Mouse (Mus musculus): Measurements from ENCODE around the gene Macrod2.

Macrod2 gene

DNA sequence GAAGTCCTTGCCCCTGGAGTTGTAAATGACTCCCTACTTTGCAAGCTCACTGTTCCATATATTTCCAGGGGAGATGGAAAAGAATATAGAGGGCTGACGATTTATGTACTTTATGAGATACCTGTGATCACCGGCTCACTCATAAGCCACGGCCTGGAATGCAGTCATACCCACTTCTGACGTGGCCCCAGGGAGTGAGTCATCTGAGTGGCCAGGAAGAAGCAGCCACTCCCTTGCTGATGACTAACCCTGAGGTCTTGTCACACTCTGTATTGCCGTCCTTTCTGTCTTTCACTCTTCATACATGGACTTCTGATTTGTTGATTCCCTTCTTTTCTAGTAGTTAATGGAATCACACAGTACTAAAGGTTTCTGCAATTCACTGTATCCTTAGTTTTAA lies 395.3 kb downstream of the Macrod2 start:
- DNase-seq (ENCODE audit: low read depth, low spot score), result no peak

DNA sequence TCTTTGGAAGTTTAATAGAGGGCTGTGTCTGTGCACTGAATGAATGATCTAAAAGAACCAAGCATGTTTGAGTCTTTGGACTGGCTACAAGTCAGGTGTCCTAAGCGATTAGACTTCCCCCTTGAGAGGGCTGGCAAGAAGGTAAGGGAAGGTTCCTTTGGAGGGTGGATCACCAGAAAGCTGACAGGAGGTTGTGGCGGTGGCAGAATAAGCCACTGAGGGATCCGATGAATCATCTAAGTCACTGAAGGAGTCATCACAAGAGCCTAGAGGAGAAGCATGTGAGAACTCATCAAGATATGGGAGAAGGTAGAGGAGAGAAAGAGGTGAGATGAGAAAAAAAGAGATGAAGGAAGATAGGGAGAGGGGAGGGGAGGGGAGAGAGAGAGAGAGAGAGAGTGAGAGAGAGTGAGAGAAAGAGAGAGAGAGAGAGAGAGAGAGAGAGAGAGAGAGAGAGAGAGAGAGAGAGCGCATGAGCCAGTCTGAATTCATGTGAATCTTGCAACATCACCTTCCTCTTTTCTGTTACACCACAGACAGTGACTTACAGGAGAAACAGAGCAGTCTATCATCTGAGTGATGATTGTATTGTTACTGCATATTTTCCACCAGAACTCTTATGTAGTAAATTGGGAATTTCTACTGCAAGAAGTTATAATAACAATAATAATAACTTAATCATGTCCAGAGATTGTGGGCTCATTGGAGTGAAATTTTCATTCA lies 398.9 kb downstream of the Macrod2 start:
- DNase-seq (ENCODE audit: low read depth, low spot score), result no peak

DNA sequence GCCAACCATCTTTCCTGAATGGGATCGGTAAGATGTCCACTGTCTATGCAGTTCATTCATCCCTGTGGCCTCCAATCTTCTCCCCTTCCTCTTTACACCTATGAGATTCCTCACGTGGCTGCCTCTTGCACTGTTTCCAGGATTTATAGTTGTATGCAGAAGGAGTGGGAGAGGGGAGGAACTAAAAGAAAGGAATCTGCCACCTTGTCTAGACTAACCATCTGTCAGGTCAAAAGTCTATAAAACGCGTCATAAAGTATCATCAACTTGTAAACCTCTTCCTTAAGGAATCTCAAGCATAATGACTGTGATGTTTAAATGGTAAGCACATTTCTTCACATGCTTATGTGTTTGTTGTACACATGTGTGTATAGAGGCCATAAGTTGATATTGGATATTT lies 416.6 kb downstream of the Macrod2 start:
- no peak for DNase-seq (ENCODE audit: low read depth, low spot score)

DNA sequence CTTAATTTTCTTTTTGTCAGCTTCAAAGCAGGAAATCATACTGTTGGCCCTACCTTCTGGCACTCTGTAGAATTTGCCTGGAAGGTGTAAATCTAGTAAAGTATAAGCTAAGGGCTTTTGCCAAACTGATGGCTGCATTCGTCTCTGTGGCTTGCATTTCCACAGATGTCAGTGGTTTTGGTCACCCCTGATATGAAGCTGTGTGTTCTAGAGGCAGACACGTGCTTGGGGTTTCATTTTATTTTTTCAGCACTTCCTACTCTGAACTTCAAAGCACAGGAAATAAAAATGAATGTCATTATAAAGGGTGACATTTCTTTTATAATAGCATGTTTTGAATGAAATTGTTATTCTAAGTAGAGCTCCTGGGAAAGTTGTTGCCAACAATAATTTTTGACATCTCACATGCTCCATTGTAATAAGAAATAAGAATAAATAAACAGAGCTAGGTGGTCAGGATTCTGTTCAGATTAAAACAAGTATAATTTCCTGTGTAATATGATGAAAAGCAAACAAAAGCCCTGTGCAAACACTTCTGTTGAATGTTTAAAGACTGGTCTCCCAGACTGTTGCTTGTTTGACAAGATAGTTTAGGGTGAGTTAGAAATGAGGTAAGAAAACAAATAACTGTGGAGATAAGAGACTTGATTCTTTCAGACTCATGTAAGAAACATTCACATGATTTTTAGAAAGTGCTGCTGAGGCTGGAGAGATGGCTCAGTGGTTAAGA lies 424.4 kb downstream of the Macrod2 start:
- no peak for DNase-seq (ENCODE audit: low read depth, low spot score)

DNA sequence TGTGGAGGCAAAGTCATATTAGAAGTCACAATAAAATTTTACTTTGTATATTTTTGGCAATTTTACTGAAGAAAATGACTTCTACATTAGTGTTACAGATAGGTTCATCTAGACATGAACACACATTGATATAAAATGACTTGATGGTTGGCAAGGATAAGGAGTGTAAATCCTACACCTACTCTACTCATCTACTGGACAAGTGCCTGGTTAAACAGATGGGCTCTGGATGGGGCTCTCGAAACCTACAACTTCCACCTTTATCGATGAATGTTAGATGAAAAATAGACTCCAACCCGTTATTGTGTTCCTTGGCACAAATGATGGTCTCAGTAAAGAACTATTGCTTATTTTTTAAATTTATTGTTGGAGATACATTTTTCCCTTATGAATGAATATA lies 427.3 kb downstream of the Macrod2 start:
- no peak for DNase-seq (ENCODE audit: low read depth, low spot score)

DNA sequence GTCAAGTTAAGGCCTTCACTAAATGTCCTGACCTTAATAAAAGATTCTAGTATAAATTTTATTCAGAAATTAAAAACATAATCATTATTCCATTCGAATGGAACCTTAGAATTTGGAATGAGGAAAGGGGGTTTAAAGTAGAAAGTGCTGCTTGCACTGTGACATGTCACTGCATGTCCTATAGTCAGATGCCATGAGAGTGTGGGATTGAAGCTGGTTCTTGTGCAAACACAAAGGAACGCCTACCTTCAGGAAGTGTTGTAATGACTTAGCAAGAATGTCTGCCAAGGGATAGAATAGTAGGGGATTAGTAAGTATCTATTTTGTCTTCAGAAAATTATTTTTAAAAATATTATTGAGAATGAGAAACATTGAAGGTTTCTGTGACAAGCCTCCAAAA lies 431.1 kb downstream of the Macrod2 start:
- no peak for DNase-seq (ENCODE audit: low read depth, low spot score)

DNA sequence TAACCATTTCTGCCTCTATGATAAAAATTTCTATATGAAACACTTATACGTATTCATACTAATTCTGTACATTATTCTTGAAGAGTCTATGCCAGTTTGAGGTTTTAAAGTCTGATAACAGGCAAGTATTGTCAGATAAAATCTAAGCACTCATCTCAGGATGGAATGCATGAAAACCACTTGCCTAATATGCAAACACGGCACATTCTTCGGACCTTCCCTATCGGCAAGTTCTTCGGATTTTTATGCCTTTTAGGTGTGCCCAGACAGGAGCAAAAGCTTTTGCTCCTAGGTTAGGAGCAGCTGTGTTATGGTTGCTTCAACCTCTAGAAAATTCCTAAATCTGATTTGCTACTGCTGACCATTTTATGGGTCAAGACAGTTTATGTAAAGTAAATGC lies 433.8 kb downstream of the Macrod2 start:
- DNase-seq (ENCODE audit: low read depth, low spot score), result no peak

DNA sequence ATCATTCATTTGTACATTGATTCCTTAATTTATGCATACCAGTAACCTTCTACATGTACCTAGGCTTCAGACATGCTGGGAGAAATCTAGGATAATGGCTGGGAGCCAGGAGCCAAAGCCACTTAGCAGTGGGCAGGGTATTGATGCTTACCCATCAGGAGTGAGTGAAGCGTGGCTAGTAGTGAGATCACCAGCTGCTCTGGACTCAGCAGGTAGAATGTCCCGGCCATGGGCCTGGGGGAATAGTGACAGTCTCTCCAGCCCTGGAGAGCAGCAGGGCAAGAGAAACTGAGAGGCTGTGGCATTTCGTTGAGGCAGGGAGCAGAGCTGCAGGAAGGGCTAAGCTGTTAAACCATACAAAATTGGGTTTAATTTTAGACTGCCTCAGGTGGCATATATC lies 435.0 kb downstream of the Macrod2 start:
- DNase-seq (ENCODE audit: low read depth, low spot score), result no peak

DNA sequence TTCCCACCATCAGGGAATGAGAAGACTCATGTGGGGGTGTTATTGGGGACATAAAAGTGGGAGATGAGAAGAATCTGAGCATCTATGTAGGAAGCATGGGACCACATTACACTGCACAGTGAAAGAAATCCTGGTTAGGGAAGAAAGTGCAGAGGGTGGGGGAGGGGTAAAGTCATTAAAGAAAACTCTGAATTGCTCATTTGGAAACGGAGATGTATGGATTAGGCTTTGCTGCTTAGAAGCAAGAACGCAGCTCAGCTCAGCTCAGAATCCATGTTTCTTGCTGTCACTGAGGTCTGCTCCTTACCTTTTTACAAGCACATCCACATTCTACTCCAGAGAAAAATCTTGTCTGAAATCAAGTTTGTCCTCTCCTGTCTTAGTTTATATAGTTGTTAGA lies 444.3 kb downstream of the Macrod2 start:
- no peak for DNase-seq (ENCODE audit: low read depth, low spot score)

DNA sequence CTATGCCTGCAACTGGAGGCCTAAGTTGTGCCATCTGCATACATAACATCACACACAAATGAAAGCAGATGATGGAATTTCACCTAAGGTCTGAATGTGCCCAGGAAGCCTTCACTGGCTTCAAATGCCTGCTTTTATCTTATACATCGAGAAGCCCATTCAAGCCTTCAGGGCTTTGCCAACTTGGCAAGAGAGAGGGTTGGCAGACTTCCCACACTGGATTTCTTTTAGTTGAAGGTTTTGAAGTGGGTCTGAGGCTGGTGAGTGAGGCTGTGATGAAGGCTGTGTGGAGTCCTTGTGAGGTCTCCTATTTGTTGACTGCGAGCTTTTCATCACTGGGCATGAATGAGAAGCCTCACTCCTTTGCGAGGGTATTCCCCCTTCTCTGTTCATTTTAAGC lies 444.8 kb downstream of the Macrod2 start:
- no peak for DNase-seq (ENCODE audit: low read depth, low spot score)

DNA sequence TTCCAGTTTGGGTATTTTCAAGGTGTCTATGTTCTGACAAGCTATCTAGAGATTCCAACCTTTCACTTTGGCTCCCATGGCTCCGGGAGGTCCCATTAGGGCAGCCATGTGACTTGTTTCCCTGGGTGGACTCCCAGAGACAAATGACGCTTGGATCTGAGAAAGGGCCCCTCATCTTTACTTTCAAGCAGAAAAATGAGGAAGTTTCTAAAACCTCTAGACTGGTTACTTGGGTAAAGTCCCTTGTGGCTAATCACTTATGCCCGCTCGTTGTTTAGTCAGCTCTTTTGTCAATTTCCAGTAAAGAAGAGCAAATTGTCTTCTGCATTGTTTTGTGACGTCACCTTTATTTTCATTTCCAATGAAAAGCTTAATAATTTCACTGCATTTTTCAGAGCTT lies 448.9 kb downstream of the Macrod2 start:
- DNase-seq (ENCODE audit: low read depth, low spot score), result no peak

DNA sequence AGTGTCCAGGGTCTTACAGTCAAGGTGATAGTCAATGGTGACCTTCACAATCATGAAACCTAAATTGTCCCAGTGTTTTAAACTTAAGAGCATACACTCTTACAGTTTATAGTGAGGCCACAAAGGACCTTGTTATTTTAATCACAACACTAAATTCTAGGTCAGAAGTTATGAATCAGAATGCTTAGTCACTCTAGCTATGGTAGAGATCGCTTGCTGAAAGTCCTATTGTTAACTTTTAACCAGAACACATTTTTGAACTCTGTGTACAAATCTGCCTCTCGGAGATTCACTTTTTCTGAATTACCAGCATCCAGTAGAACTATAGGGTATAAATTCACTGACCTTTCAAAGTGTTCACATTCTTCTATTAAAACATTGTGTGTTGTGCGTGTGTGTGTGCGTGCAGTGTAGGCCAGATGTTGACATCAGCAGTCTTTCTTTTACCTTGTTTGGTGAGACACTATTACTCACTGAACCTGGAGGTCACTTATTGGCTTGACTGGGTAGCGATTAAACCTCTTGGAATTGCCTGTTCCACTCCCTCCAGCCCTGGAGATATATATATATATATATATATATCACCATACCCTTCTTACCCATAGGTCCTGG lies 452.8 kb downstream of the Macrod2 start:
- no peak for DNase-seq (ENCODE audit: low read depth, low spot score)

DNA sequence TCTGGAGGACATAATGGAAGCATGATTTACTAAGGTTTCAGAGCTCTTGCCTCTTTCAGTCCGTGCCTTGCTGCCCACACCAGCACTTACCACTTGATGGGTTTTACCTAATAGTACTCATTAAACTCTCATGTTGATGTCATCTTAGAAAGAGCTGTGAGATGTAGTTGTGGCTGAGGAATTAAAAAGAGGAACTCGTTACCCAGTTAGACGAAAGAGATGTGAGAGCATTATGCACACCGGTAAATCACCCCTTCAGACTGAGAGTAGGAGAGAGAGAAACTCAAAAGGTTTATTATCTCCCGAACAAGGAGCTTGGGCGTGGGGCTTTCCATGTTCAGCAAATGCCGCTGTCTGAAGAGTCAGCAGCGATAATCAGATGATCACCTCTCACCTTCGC lies 458.4 kb downstream of the Macrod2 start:
- DNase-seq (ENCODE audit: low read depth, low spot score), result no peak

DNA sequence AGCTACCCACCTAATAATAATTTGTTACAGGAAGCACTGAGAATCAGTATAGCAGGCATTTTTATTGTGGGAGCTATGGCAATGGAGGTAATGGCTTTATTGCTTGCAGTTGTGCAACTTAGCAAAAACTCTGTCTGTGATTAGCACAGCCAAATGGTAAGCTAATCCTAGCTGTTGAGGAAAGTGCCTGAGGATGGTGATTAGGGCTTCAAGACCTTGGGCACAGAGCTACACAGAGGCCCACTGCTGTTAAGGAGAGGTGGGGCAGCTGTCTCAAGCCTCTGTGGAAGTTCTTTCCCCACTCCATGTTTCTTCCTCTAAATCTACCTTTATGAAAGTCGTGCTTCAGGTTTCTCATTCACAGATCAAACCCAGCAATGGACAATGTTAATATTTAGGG lies 466.2 kb downstream of the Macrod2 start:
- DNase-seq (ENCODE audit: low read depth, low spot score), result peak; percentile 24

DNA sequence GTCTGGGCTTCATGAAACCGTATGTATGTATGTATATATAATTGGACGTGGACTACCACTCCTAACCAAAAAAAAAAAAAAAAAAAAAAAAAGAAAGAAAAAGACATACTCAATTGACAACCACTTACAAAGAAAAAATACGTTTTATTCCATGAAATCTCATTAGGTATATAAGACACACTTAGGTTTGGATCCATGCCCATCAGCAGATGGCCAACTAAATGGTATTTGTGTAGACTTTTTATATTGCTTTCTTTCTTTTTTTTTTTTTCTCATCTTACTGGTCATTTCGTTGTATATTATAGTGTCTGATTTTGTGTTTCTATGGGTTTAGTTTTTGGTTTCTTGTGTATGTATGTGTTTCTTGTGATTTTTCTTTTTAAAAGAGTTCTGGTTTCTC lies 467.6 kb downstream of the Macrod2 start:
- DNase-seq (ENCODE audit: low read depth, low spot score), result no peak

DNA sequence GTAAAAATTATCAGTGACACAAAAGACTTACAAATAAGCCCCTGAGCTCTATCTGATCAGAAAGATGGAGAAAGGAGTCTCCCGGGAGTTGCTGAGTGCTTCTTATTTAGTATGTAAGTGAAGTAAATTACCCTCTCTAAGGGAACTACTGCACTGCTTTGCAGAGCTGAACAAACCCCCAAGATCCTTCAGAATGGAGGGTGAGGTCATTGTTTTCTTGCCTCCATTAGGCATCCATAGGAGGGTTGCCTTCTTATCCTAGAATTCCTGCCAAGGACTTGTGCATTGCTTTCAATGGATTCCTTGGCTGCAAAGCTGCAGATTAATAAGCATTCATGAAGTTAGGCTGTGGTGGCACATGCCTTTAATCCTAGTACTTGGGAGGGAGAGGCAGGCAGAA lies 470.5 kb downstream of the Macrod2 start:
- DNase-seq (ENCODE audit: low read depth, low spot score), result no peak

DNA sequence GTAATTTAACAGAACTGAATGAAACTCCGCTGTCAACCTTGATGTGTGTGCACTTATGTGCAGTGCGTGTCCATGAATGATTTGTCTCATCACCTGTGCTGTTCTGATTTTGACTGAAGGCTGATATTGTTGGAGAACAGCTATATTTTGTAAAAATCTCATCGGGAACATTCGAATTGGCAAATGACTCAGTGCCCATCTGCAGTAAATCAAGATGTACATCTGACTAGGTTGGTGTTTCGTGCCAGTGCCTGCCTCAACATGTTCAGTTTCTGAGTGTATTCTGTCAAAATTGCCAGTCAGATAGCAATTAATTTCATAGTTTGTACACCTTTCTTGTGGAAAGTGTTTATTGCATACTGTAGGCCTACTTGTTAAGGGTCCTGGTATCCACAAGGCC lies 472.0 kb downstream of the Macrod2 start:
- DNase-seq (ENCODE audit: low read depth, low spot score), result no peak

DNA sequence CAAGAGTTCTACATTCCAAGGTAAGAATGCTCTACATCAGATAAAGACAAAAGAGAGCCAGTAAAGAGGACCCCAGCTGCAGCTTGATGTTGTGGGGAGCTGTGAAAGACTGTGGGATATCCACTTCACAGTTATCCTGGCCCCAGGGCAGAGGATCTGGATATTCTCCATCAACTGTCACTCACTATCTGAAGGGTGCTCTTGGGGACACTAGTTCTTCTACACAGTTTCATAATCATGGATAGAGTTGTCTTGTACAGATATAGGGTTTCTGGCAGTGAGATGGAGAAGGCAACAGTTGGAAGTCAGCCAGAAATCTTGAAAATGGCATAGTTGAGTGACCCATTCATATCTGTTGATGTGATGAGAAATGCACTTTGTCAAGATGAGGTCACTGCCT lies 490.1 kb downstream of the Macrod2 start:
- no peak for DNase-seq (ENCODE audit: low read depth, low spot score)

DNA sequence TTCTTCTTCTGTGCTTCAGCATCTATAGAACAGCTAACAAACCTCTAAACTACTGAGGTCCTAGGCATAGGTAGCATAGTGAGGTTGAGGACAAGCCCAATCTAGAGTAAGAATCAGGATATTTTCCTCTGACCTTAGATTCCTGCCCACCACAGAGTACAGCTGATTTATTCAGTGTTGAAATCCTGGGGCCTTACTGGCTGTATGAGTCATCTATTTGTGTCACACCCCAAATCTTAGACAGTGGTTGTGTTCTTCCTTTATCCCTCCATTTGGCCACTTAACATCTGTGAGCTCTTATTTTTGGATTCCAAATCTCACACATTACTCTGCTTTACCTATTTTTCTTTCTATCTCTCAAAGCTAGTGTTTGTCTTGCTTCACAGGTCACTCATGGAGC lies 495.6 kb downstream of the Macrod2 start:
- no peak for DNase-seq (ENCODE audit: low read depth, low spot score)

DNA sequence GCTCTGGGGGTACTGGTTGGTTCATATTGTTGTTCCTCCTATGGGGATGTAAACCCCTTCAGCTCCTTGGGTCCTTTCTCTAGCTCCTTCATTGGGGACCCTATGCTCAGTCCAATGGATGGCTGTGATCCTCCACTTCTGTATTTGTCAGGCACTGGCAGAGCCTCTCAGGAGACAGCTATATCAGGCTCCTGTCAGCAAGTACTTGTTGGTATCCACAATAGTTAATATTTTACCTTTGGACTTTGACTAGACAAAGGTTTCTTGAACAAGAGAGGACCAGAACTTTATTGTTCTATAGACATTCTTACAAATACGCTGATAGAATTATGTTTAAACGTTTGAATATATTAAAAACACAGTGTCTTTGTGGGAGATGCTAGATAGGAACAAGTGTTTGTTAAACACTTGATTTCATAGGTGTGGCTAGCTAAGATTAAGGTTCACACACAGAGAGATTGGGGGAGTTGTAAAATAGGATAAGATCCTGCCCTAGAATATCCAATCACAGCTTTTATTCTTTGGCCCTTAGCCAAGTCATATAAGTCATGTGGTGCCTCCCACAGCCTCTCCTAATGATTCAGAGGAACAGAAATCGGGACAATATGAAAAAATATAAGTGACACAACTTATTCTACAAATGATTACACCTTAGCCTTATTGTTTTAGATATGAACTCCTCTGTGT lies 501.4 kb downstream of the Macrod2 start:
- DNase-seq (ENCODE audit: low read depth, low spot score), result no peak

DNA sequence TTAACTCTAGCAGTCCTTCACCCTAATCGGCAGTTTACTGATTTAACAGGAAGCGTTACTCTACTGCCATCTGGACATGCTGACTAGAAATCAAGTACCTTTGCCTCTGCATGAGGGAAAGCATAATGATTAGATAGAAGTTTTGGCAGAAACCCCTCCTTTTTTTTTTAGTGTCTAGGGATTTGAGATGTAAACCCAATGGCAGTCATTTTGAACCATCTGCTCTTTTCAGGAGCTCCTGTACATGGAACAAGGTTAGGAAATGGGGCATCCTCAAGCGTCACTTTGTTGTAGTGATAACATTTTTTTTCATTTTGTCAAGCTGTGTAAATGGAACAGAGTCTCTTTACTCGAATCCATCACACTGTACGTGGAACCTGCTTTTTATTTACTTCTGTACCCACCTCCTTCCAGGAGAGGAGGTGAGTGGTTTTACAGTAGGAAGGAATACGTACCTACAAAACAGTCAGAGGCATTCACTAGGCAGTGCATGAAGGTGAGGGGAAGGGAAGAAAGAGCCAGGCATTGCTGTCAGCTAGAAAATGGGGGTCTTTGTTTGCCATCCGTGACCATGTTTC lies 503.4 kb downstream of the Macrod2 start:
- DNase-seq (ENCODE audit: low read depth, low spot score), result no peak

DNA sequence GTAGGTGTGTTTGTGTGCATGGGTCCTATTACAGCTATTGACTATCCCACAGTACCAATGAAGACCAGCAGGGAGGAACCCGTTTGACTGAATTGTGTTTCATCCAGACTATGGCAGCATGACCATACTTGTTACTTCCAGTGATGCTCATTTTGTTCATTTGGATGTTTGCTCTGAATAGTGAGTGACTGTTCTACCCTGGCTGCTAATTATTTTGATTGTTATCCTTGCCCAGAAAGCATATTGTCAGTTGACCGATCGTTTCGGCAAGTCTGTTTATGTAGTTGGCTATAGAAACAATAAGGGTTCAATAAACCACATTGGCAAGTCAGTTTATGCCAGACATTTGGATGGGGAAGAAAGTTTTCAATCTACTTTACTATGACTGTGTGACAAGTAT lies 510.2 kb downstream of the Macrod2 start:
- no peak for DNase-seq (ENCODE audit: low read depth, low spot score)

Measured in forelimb bud, embryonic 11.5 days (tissue).